Mouse (Mus musculus) myocyte (in vitro differentiated cells): ENCODE results near the gene Dnajc30. TPM values are rescaled to one million over a fixed set of nuclear protein-coding genes. Genes with fewer than 3 reads are reported as not detected.

Source experiments
- H3K27me3 ChIP-seq: one replicate; pipeline ENCODE4 v1.6.1; 2011; ENCODE audit not compliant: control insufficient read depth, insufficient read depth, insufficient read length
- H3K36me3 ChIP-seq: one replicate; pipeline ENCODE4 v1.6.1; 2011; ENCODE audit not compliant: control insufficient read depth, insufficient read depth
- H3K4me2 ChIP-seq: one replicate; pipeline ENCODE4 v1.6.1; 2011; ENCODE audit warnings: low read depth, control low read depth
- H3K4me3 ChIP-seq: one replicate; pipeline ENCODE4 v1.5.1; 2011; ENCODE audit warnings: mild to moderate bottlenecking, control low read depth, moderate library complexity
- H3K79me2 ChIP-seq: one replicate; pipeline ENCODE4 v1.6.1; 2011; ENCODE audit not compliant: control insufficient read depth, insufficient read depth
- H3ac ChIP-seq: one replicate; pipeline ENCODE4 v1.6.1; 2011; ENCODE audit not compliant: control insufficient read depth, insufficient read length
- CEBPB ChIP-seq: IDR thresholded peaks from 2 replicates; pipeline ENCODE4 v1.6.1; 2011; ENCODE audit warnings: mild to moderate bottlenecking, moderate library complexity; ENCODE audit not compliant: poor library complexity, insufficient read depth, severe bottlenecking
- E2F4 ChIP-seq: IDR thresholded peaks from one replicate; pipeline ENCODE4 v1.6.1; 2011; ENCODE audit warnings: mild to moderate bottlenecking, control low read depth, moderate library complexity; ENCODE audit not compliant: insufficient read depth
- MAX ChIP-seq: IDR thresholded peaks from one replicate; pipeline ENCODE4 v1.6.1; 2011; ENCODE audit warnings: low read depth, mild to moderate bottlenecking, control low read depth
- MYOD1 ChIP-seq, 3 experiments: IDR thresholded peaks; one replicate each; pipeline ENCODE4 v1.6.1; 2011; ENCODE audit warnings: control low read depth in 2 of 3, low read depth in 2 of 3, mild to moderate bottlenecking in 2 of 3, moderate library complexity in 1 of 3; ENCODE audit not compliant: insufficient read length in 2 of 3, control insufficient read depth in 1 of 3
- MYOG ChIP-seq, 3 experiments: IDR thresholded peaks; one replicate each; pipeline ENCODE4 v1.6.1; 2011; ENCODE audit warnings: control low read depth in 2 of 3, low read depth in 2 of 3, mild to moderate bottlenecking in 2 of 3; ENCODE audit not compliant: insufficient read length in 2 of 3, control insufficient read depth in 1 of 3, insufficient read depth in 1 of 3
- POLR2A ChIP-seq: IDR thresholded peaks from one replicate; pipeline ENCODE4 v1.6.1; 2011; ENCODE audit warnings: low read depth, mild to moderate bottlenecking, control low read depth, moderate library complexity; ENCODE audit not compliant: insufficient read length
- POLR2AphosphoS2 ChIP-seq: IDR thresholded peaks from one replicate; pipeline ENCODE4 v1.6.1; 2011; ENCODE audit warnings: low read depth, control low read depth; ENCODE audit not compliant: insufficient read length
- REST ChIP-seq: IDR thresholded peaks from one replicate; pipeline ENCODE4 v1.6.1; 2011; ENCODE audit warnings: mild to moderate bottlenecking, control low read depth, moderate library complexity; ENCODE audit not compliant: insufficient read depth, insufficient read length
- SRF ChIP-seq: IDR thresholded peaks from one replicate; pipeline ENCODE4 v1.6.1; 2011; ENCODE audit warnings: low read depth; ENCODE audit not compliant: control insufficient read depth, insufficient read length
- TCF12 ChIP-seq: IDR thresholded peaks from one replicate; pipeline ENCODE4 v1.6.1; 2011; ENCODE audit warnings: mild to moderate bottlenecking, control low read depth; ENCODE audit not compliant: poor library complexity, insufficient read depth, severe bottlenecking
- TCF3 ChIP-seq: IDR thresholded peaks from one replicate; pipeline ENCODE4 v1.6.1; 2011; ENCODE audit warnings: low read depth, control low read depth; ENCODE audit not compliant: insufficient read length
- USF1 ChIP-seq: IDR thresholded peaks from one replicate; pipeline ENCODE4 v1.6.1; 2011; ENCODE audit warnings: low read depth, mild to moderate bottlenecking, control low read depth, moderate library complexity
- polyA plus RNA-seq: library from polyadenylated mRNA; unstranded; fragments of >200 nt; fragmentation: generic; extraction: Trizol; gene quantifications from one replicate; pipeline ENCODE4 v1.2.1, GENCODE M21; 2012; ENCODE audit warnings: missing spikeins

Gene Dnajc30
- polyA plus RNA-seq, 1 experiment: 31.6 TPM

- H3K79me2 ChIP-seq: peaks cover 3% of the 10 kb centered on the region
- H3K27me3 ChIP-seq: no peaks in the 10 kb centered on the region
- H3K36me3 ChIP-seq: no peaks in the 10 kb centered on the region
- H3K4me3 ChIP-seq: no peak overlapping the region
- H3K4me2 ChIP-seq: no peak overlapping the region
- TF ChIP-seq MYOG (IDR thresholded peaks at IDR 0.05; ENCODE audit: control insufficient read depth in 1 of 3, insufficient read depth in 1 of 3, insufficient read length in 2 of 3, low read depth in 2 of 3) (no peak), USF1 (no peak), MAX (no peak), CEBPB (no peak), TCF12 (no peak), MYOD1 (IDR thresholded peaks at IDR 0.05; ENCODE audit: control insufficient read depth in 1 of 3, insufficient read length in 2 of 3, low read depth in 2 of 3) (no peak), POLR2AphosphoS2 (no peak), POLR2A (no peak)
- no peak overlapping the region for H3ac ChIP-seq
These were observed 29.4 kb upstream of the Dnajc30 start for GRCm38 (mm10) chr5:135034593-135034992.

- peaks cover 3% of the 10 kb centered on the region for H3K79me2 ChIP-seq
- H3K27me3 ChIP-seq: no peaks in the 10 kb centered on the region
- no peak overlapping the region for H3ac ChIP-seq
- no peak for TF ChIP-seq TCF12
- no peak for TF ChIP-seq USF1
- no peak for TF ChIP-seq MAX
- no peak overlapping the region for H3K4me2 ChIP-seq
- no peaks in the 10 kb centered on the region for H3K36me3 ChIP-seq
- H3K4me3 ChIP-seq: no peak overlapping the region
These were observed 28.2 kb upstream of the Dnajc30 start for GRCm38 (mm10) chr5:135035608-135036359.

- TF ChIP-seq TCF12 (no peak), MYOD1 (IDR thresholded peaks at IDR 0.05; ENCODE audit: control insufficient read depth in 1 of 3, insufficient read length in 2 of 3, low read depth in 2 of 3) (no peak), E2F4 (no peak), POLR2AphosphoS2 (no peak), USF1 (no peak), MAX (no peak)
- H3K4me2 ChIP-seq: no peak overlapping the region
- no peak overlapping the region for H3K4me3 ChIP-seq
- H3K27me3 ChIP-seq: no peaks in the 10 kb centered on the region
- H3K36me3 ChIP-seq: no peaks in the 10 kb centered on the region
- no peak overlapping the region for H3ac ChIP-seq
- peaks cover 3% of the 10 kb centered on the region for H3K79me2 ChIP-seq
These were observed 26.1 kb upstream of the Dnajc30 start for GRCm38 (mm10) chr5:135037946-135038345.

- Histone ChIP-seq H3ac (no peak overlapping the region), H3K36me3 (no peaks in the 10 kb centered on the region), H3K4me3 (no peak overlapping the region), H3K4me2 (no peak overlapping the region), H3K79me2 (no peaks in the 10 kb centered on the region), H3K27me3 (no peaks in the 10 kb centered on the region)
- no peak for TF ChIP-seq SRF
- no peak for TF ChIP-seq REST
- no peak for TF ChIP-seq TCF12
- no peak for TF ChIP-seq USF1
- TF ChIP-seq TCF3: no peak
- no peak for TF ChIP-seq POLR2A
- TF ChIP-seq MYOG (IDR thresholded peaks at IDR 0.05; ENCODE audit: control insufficient read depth in 1 of 3, insufficient read depth in 1 of 3, insufficient read length in 2 of 3, low read depth in 2 of 3): no peak
These were observed 24.5 kb upstream of the Dnajc30 start for GRCm38 (mm10) chr5:135039541-135039940.

- Histone ChIP-seq H3K36me3 (no peaks in the 10 kb centered on the region), H3K27me3 (no peaks in the 10 kb centered on the region), H3K79me2 (no peaks in the 10 kb centered on the region), H3K4me2 (no peak overlapping the region), H3K4me3 (no peak overlapping the region), H3ac (no peak overlapping the region)
- TF ChIP-seq USF1 (no peak), REST (no peak), POLR2AphosphoS2 (no peak), TCF12 (no peak), MAX (no peak), SRF (no peak), POLR2A (no peak), MYOG (IDR thresholded peaks at IDR 0.05; ENCODE audit: control insufficient read depth in 1 of 3, insufficient read depth in 1 of 3, insufficient read length in 2 of 3, low read depth in 2 of 3) (no peak), MYOD1 (IDR thresholded peaks at IDR 0.05; ENCODE audit: control insufficient read depth in 1 of 3, insufficient read length in 2 of 3, low read depth in 2 of 3) (no peak), E2F4 (no peak)
These were observed 23.9 kb upstream of the Dnajc30 start for GRCm38 (mm10) chr5:135040059-135040458.
